Mouse (Mus musculus) adrenal gland, postnatal 10 days (tissue): Measurements from ENCODE around the gene Hp1bp3. TPM values are rescaled to one million over a fixed set of nuclear protein-coding genes. Genes with fewer than 3 reads are reported as not detected.

Experiments
- DNase-seq: peaks from one replicate; pipeline ENCODE4 v3.0.0; 2021; ENCODE audit warnings: mixed read lengths
- total RNA-seq, 2 experiments: library from RNA; stranded (reverse); gene quantifications; 2 replicates each; pipeline ENCODE4 v1.2.3; 2021

The Hp1bp3 gene
- total RNA-seq, 2 experiments from 2014 or later: 153 to 170 TPM

DNA sequence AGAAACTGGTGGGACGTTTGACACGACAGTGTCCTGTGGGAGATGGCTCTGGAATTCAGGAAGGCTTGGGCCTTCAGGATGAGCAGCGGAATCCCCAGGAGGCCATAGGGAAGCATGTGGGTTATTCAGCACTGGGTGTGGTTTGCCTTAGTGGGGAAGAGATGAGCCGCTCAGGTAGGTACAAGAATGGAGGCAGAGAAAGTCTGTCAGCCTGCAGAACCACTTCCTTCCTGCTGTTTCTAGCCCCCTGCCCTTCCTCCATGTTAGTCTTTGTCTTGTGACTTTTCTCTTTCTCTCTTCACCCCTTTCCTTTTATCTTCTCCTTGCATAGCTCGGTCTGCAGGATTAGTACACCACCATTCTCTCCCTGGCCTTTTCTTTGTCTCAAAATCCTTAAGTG is 6.3 kb downstream of the Hp1bp3 start:
- DNase-seq: no peak

GRCm38 (mm10) chr4:138223623-138224022 is 7.5 kb downstream of the Hp1bp3 start:
- no peak for DNase-seq

DNA sequence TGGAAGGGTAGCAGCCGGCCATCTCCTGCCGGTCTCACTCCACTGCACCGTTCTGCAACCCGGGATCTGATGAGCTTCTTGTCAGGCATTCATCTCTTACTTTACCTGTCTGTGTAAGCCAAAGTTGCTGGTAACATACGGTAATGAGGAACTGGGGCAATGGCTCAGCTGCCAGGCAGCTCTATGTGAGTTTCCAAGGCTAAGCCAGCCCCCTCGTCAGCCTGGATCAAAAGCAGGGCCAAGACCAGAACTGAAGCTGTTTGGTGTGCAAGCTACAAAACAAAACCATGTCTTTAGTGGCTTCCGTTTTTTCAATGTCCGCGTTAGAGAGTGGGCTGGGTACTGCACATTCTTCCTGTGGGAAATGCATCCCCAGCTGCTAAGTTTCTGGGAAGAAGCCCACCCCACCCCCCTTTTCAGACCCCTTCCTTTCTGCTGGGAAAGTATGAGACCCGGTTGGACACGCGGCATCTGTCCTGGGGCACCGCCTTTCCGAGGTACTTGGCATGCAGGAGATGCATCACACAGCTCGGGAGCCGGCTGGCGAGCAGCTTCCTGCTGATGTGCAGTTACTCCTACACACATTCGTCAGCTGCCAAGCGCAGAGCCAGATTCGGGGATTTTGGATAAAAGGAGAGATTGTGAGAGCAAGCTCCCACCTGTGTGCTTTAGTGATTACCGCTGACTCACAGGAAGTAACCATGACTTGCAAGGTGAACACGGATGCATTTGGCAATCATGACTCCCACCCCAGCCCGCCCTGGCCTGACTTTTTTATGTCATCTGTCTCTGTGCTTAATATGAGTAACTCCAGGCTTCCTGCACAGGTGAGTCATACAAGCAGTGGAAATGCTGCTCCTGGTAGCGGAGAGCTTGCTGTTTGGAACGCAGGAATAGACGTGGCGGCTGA is 30.9 kb downstream of the Hp1bp3 start:
- no peak for DNase-seq

DNA sequence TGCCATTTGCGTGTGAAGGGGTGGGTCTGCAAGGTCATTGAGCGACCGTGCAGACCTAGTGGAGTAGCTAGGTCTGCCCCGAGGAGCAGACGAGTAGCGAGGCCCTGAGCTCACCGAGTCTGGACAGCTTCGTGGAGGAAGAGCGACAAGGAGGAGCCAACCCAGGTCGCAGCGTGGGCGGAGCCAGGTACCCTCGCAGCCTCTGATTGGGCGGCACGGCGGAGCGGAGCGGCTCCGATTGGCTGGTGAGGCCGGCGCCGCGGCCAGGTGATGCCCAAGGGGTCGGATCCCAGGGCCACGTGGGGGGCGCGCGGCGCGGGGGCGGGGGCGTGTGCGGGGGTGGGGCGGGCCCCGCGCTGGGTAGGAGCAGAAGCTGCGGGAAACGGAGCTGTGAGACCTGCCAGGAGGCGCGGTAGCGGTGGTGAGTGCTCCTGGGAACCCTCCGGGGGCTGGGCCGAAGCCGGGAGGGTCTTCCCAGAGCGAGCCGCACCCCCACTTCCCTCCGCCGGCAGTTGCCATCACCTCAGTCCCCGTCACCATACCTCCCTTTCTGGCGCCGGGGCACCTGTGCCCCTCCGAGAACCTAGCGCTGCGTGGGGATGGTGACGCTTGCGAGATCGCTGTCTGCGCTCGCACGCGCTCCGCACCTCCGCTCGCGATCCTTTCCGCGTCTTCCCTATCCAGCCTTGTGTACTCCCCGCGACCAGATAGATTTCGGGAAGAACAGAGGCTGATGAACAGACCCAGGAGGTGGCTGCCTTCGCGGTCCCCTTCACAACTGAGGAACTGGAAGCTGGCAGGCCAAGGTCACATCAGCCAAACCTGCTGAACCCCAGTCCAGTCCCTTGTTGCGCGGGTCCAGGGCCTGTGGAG is 34.2 kb downstream of the Hp1bp3 start, which contains the start of the genes Sh2d5 and Kif17:
Sh2d5 (plus strand) TSS at position 316 of the 873 bp plus-strand sequence.
Kif17 (plus strand) TSS at position 348 of the 873 bp plus-strand sequence.
- DNase-seq: peak; percentile 81

- DNase-seq: peak; percentile 23
Observed at GRCm38 (mm10) chr4:138251819-138252218, 35.7 kb downstream of the Hp1bp3 start.

DNA sequence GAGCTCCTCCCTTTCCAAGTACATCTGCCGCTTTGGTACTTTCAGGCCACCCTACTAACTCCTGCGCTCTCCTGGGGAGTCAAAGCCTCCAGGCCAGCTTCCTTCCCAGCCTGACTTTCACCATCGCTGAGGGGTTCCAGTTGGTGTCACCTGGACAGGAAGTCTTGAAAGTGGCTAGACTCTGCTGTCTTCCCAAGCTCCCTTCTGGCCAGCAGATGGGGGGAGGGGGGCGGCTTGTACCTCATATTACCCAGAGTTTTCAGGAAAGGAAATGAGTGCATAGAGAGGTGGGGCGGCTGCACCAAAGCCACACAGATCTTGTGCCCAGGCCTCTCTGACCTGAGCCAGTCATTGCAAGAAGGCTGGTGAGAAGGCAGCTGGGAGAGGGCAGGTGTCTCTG is 36.1 kb downstream of the Hp1bp3 start:
- DNase-seq: no peak

DNA sequence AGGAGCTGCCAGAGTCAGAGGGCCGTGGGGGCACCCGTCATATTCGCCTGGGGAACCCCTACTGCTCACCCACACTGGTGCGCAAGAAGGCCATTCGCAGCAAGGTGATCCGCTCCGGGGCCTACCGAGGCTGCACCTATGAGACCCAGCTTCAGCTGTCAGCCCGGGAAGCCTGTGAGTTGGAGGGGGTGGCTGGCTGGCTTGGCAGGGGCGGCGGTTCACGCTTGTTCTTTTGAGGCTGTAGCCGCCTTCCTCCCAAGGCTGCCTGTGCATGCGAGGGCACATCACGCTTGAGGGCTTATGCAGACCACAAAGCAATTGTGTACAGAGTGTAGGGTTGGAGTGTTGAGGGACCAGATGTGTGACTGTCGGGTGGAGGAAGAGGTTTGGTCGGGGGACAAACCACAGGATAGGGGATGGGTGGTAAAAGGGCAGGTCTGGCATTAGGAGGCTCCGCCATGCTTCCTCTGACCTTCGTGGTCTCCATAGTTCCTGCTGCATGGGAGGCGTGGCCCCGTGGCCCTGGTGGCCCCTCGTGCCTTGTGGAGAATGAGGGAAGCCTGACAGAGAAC is 41.1 kb downstream of the Hp1bp3 start:
- DNase-seq: no peak

GRCm38 (mm10) chr4:138258663-138259062 is 42.6 kb downstream of the Hp1bp3 start:
- no peak for DNase-seq

DNA sequence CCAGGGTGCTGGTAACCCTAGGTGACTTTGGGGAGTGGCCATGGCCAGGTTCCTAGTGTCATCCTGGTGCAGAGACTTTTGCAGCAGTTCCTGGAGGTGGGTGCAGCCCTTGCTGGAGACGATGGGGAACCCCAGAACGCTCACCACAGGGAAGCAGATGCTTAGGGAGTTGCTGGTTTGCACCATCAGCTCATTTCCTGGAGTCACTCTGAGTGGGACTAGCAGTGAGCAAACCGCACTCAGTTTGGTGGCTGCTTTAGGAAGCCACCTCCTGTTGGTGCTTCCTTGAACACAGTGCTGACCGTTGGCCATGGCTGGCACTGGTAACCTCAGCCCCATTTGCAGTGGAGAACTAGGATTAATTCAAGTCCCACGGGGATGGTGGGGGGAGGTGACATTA is 43.4 kb downstream of the Hp1bp3 start:
- DNase-seq: no peak

- peak; percentile 94 for DNase-seq
Observed at GRCm38 (mm10) chr4:138261843-138262681, 46.0 kb downstream of the Hp1bp3 start.

DNA sequence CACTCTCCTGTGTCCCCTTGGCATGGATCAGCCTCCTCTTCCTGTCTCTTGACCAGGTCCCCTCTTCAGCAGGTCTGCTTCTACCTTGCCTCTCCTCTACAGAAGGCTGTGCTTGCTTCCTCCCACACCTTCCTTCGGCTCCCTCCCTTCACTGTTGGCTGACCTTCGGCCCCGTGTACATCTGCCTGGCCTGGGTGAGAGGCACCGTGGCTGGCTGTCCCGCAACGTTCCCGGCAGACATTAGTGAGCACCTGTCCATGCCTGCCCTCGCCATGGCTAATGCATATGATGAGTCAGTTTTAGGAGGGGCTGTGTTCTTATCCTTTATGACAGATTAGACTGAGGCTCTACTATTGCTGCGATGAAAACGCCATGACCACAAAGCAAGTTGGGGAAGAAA is 51.8 kb downstream of the Hp1bp3 start:
- no peak for DNase-seq

DNA sequence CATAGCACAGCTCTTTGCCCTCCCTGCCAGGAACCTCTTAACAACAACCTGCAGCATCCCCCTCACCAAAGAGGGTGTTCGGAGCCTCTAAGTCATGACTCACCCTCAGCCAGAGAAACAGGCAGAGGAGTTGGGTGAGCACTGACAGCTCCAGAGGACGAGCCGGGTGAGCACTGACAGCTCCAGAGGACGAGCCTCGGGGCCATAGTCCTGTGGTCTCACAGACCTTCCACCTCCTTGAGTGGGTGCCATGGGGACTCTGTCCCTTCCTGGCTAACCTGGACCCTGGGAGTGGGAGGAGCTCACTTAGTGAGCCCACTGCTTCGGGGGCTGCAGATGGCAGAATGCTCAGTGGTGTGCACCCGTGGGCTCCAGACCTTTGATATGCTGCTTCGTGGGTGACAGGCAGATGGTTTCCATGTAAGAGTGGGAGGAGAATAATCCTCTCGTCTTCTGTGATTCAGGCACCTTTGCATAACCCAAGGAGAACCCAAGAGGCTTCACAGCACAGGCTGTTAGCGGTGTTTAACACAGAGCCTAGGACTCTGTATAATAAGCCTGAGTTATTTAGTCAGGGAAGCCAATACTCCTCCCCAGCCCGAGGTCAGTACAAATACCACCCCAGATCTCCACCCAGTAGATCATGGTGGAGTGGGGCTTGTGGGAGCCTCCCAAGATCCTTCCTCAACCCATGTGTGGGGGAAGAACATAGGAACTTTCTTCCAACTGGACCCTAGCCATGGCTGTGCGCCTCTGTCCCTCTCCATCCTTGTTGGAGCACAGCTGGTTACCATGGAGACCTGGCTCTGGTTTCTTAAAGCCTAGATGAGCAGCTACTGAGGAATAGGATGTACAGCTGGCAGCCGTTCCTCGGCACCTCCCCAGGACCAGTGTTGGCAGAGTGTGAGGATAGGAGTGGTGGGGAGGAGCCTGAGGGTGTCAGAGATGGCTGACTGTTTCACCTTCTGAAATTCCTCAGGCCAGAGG is 56.2 kb downstream of the Hp1bp3 start:
- DNase-seq: no peak

GRCm38 (mm10) chr4:138278346-138278745 is 62.2 kb downstream of the Hp1bp3 start:
- peak; percentile 30 for DNase-seq

GRCm38 (mm10) chr4:138282834-138283233 is 66.7 kb downstream of the Hp1bp3 start:
- peak; percentile 78 for DNase-seq

DNA sequence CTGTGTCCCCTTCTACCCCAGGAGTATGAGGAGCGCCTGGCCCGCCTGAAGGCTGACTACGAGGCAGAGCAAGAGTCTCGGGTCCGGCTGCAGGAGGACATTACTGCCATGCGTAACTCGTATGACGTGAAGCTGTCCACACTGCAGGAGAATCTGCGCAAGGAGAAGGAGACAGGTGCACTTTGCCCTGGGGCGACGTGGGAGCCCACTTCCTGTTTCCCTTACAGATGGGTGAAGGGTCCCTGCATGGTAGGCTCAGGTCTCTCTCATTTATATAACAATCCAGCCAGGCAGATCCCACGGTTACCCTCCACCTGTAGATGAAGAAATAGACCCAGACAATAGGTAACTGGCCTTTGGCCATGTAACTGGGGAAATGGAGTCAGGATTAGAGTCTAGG is 70.3 kb downstream of the Hp1bp3 start:
- DNase-seq: no peak

GRCm38 (mm10) chr4:138288691-138289090 is 72.6 kb downstream of the Hp1bp3 start:
- DNase-seq: no peak

- no peak for DNase-seq
Observed at GRCm38 (mm10) chr4:138292028-138292427, 75.9 kb downstream of the Hp1bp3 start.

- no peak for DNase-seq
Observed at GRCm38 (mm10) chr4:138293261-138293948, 77.3 kb downstream of the Hp1bp3 start.

DNA sequence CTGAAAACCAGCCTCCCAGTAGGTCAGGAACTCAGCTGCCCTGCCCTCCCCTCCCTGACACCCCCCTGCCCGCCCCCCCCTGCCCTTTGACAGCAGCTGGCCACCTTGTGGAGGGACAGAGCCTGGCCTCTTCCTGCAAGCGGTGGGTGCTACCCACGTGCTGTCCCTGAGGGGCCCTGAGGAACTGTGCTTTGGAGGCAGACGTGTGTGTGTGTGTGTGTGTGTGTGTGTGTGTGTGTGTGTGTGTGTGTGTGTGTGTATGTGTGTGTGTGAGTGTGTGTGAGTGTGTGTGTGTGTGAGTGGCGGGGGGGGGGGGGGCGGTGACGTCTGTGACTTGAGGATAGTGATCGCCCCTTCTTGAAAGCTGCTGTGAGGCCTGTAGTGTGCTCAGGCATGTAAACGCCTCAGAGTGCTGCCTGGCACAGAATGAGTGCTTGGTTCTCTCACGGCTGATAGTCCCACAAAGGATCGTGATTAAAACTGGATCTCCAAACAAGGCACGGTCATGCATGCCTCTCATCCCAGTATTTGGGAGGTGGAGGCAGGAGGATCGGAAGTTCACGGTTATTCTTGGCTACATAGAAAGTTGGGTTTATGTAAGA is 78.0 kb downstream of the Hp1bp3 start:
- DNase-seq: no peak
